In genomic region chr11:59432261-59432660, GRCm38 (mm10) we compare ENCODE assay signal across 33 mouse cellular contexts. TPM values are rescaled to one million over a fixed set of nuclear protein-coding genes. Genes with fewer than 3 reads are reported as not detected.
A peak's percentile ranks its signal among the peaks of the same experiment; 100 is the strongest.
DNase-seq lines count a peak whose midpoint lies in the region; ATAC-seq and TF ChIP-seq lines count a peak whose summit lies in the region.
"Had no signal": no experiment of that assay in that cellular context is flagged by ENCODE, and none has a peak within 500 bp of the region (broad histone marks: within the 10 kb centered on the region; RNA-seq: fewer than 3 reads in every experiment).

No protein-coding gene starts in this region.

- no peaks in the 10 kb centered on the region for H3K4me1 ChIP-seq in kidney, postnatal 0 days (replicated peaks; ENCODE audit: insufficient read depth, low read length)
- no peaks in the 10 kb centered on the region for H3K4me1 ChIP-seq in lung, embryonic 15.5 days
- peaks cover 3% of the 10 kb centered on the region; the same call in 1 of the 2 replicates for H3K4me1 ChIP-seq in limb, embryonic 15.5 days
- H3K4me1 ChIP-seq: embryonic facial prominence, embryonic 13.5 days; forebrain, embryonic 13.5 days; liver, embryonic 15.5 days; midbrain, embryonic 15.5 days; neural tube, embryonic 12.5 days had no signal

- TF ChIP-seq CTCF in kidney, postnatal 0 days (IDR thresholded peaks at IDR 0.05; ENCODE audit: low read depth) = no peak

- H3K4me2 ChIP-seq in kidney, postnatal 0 days (ENCODE audit: low read length) = no peak overlapping the region
- no peak overlapping the region for H3K4me2 ChIP-seq in lung, embryonic 15.5 days
- no peak overlapping the region for H3K4me2 ChIP-seq in limb, embryonic 15.5 days
- H3K4me2 ChIP-seq: embryonic facial prominence, embryonic 13.5 days; forebrain, embryonic 13.5 days; heart, embryonic 11.5 days; hindbrain, embryonic 15.5 days; liver, embryonic 15.5 days; midbrain, embryonic 15.5 days; neural tube, embryonic 12.5 days had no signal

- peak; percentile 48 for DNase-seq in kidney, postnatal 0 days (ENCODE audit: low spot score)
- no peak for DNase-seq in kidney, adult 9 months
- no peak for DNase-seq in lung, postnatal 36 days
- peak; percentile 46 for DNase-seq in NIH3T3 (ENCODE audit: low read depth)
- DNase-seq in left cerebral cortex, adult 9 months (ENCODE audit: low spot score in 2 of 2) = no peak
- no peak for DNase-seq in left cerebral cortex, adult 8-10 months (ENCODE audit: low spot score in 2 of 2)
- DNase-seq: adrenal gland, postnatal 14 days; cerebellum, adult 8-10 months; cerebellum, postnatal 36 days; embryo, embryonic 11 days; gastrocnemius, postnatal 10 days; heart, adult 11 months; kidney, adult 8-10 months; kidney, postnatal 25 days; layer of hippocampus, postnatal 36 days; right cerebral cortex, postnatal 14 days; thymus, adult 18-20 months; thymus, postnatal 36 days had no signal

- ATAC-seq in kidney, postnatal 0 days (replicated peaks; ENCODE audit: low FRiP score, low read depth) = no peak
- ATAC-seq in lung, embryonic 15.5 days (ENCODE audit: borderline replicate concordance, extremely low read depth, low FRiP score, low TSS enrichment) = peak; percentile 27; the same call in 1 of the 2 replicates
- peak; percentile 14; the same call in 1 of the 2 replicates for ATAC-seq in limb, embryonic 15.5 days (ENCODE audit: insufficient number of reproducible peaks, low FRiP score, low TSS enrichment, low read depth)
- ATAC-seq: forebrain, embryonic 13.5 days; midbrain, embryonic 15.5 days had no signal

- H3K27ac ChIP-seq in kidney, postnatal 0 days = peak overlapping the region; percentile 42; the same call in 1 of the 2 replicates
- H3K27ac ChIP-seq in lung, embryonic 15.5 days = peak overlapping the region; percentile 59
- H3K27ac ChIP-seq in limb, embryonic 15.5 days = 0 out of 2 replicates have a peak overlapping the region, but pooled peaks have one; percentile 8
- H3K27ac ChIP-seq: embryonic facial prominence, embryonic 13.5 days; forebrain, embryonic 13.5 days; hindbrain, embryonic 15.5 days; liver, embryonic 15.5 days; midbrain, embryonic 15.5 days; neural tube, embryonic 12.5 days had no signal

- H3K27me3 ChIP-seq in kidney, postnatal 0 days (ENCODE audit: insufficient read depth, low read length) = no peaks in the 10 kb centered on the region
- H3K27me3 ChIP-seq in lung, embryonic 15.5 days = no peaks in the 10 kb centered on the region
- no peaks in the 10 kb centered on the region for H3K27me3 ChIP-seq in limb, embryonic 15.5 days
- H3K27me3 ChIP-seq: embryonic facial prominence, embryonic 13.5 days; forebrain, embryonic 13.5 days; hindbrain, embryonic 15.5 days; liver, embryonic 15.5 days; midbrain, embryonic 15.5 days; neural tube, embryonic 12.5 days had no signal

- H3K9ac ChIP-seq in kidney, postnatal 0 days (ENCODE audit: low read depth, low read length) = no peak overlapping the region
- H3K9ac ChIP-seq in lung, embryonic 15.5 days = no peak overlapping the region
- H3K9ac ChIP-seq in limb, embryonic 15.5 days = no peak overlapping the region
- H3K9ac ChIP-seq: embryonic facial prominence, embryonic 13.5 days; forebrain, embryonic 13.5 days; hindbrain, embryonic 15.5 days; liver, embryonic 15.5 days; midbrain, embryonic 15.5 days; neural tube, embryonic 12.5 days had no signal

- H3K9me3 ChIP-seq in kidney, postnatal 0 days (replicated peaks; ENCODE audit: low read length) = no peaks in the 10 kb centered on the region
- H3K9me3 ChIP-seq in lung, embryonic 15.5 days = 0 out of 2 replicates have a peak, but pooled peaks cover 13% of the 10 kb centered on the region
- H3K9me3 ChIP-seq in limb, embryonic 15.5 days = no peaks in the 10 kb centered on the region; the same call in 1 of the 2 replicates
- H3K9me3 ChIP-seq: hindbrain, embryonic 15.5 days; liver, embryonic 15.5 days; midbrain, embryonic 15.5 days had no signal

- H3K36me3 ChIP-seq in kidney, postnatal 0 days (ENCODE audit: insufficient read depth, low read length) = peaks cover 13% of the 10 kb centered on the region
- peaks cover 23% of the 10 kb centered on the region for H3K36me3 ChIP-seq in lung, embryonic 15.5 days
- H3K36me3 ChIP-seq in limb, embryonic 15.5 days = peaks cover 59% of the 10 kb centered on the region

- WGBS in kidney, postnatal 0 days = 52% methylated on average over 3 of the region's 3 CpGs
- WGBS in lung, embryonic 15.5 days = 22% methylated on average over 3 of the region's 3 CpGs
- 54% methylated on average over 3 of the region's 3 CpGs for WGBS in limb, embryonic 15.5 days

- H3K4me3 ChIP-seq in kidney, postnatal 0 days (replicated peaks; ENCODE audit: low read depth, low read length) = no peak overlapping the region
- H3K4me3 ChIP-seq in lung, embryonic 15.5 days = no peak overlapping the region
- H3K4me3 ChIP-seq in limb, embryonic 15.5 days = no peak overlapping the region
- H3K4me3 ChIP-seq: embryonic facial prominence, embryonic 13.5 days; forebrain, embryonic 13.5 days; hindbrain, embryonic 15.5 days; liver, embryonic 15.5 days; megakaryocyte, embryonic 14.5 days; midbrain, embryonic 15.5 days; neural tube, embryonic 12.5 days had no signal

RNA-seq across cellular contexts. Expression of gene Jmjd4, which starts 17.6 kb away (rescaled TPM):
- 9.2 and 9.4 TPM in 2 replicates for polyA plus RNA-seq in kidney, postnatal 0 days (2015; fragmentation: Nextera tagmentation; extraction: Ambion mirVana)
- polyA plus RNA-seq in lung, embryonic 15.5 days (2015; fragmentation: Nextera tagmentation; extraction: Ambion mirVana) = 10.6 and 11.4 TPM in 2 replicates
- polyA plus RNA-seq in limb, embryonic 15.5 days (2015; fragmentation: Nextera tagmentation; extraction: Ambion mirVana) = 11.2 and 11.7 TPM in 2 replicates
- 10 to 100 TPM; 26.0 to 29.1 (median 26.6) TPM for total RNA-seq in left cerebral cortex, adult 8-10 months (2022)

RNA-seq across cellular contexts. Expression of gene Snap47, which starts 18.7 kb away (rescaled TPM):
- 90.6 and 98.3 TPM in 2 replicates for polyA plus RNA-seq in kidney, postnatal 0 days (2015; fragmentation: Nextera tagmentation; extraction: Ambion mirVana)
- polyA plus RNA-seq in lung, embryonic 15.5 days (2015; fragmentation: Nextera tagmentation; extraction: Ambion mirVana) = 94.3 and 98.9 TPM in 2 replicates
- polyA plus RNA-seq in limb, embryonic 15.5 days (2015; fragmentation: Nextera tagmentation; extraction: Ambion mirVana) = 116 and 118 TPM in 2 replicates
- total RNA-seq in left cerebral cortex, adult 8-10 months (2022) = 100 to 1,000 TPM; 364 to 399 (median 383) TPM

RNA-seq across cellular contexts. Expression of gene Zfp867, which starts 40.0 kb away (rescaled TPM):
- polyA plus RNA-seq in kidney, postnatal 0 days (2015; fragmentation: Nextera tagmentation; extraction: Ambion mirVana) = 7.5 and 7.6 TPM in 2 replicates
- polyA plus RNA-seq in lung, embryonic 15.5 days (2015; fragmentation: Nextera tagmentation; extraction: Ambion mirVana) = 8.1 and 8.2 TPM in 2 replicates
- 9.3 and 9.8 TPM in 2 replicates for polyA plus RNA-seq in limb, embryonic 15.5 days (2015; fragmentation: Nextera tagmentation; extraction: Ambion mirVana)
- total RNA-seq in left cerebral cortex, adult 8-10 months (2022) = 1 to 10 TPM; 3.5 to 5.4 (median 4.3) TPM

RNA-seq across cellular contexts. Expression of gene Prss38, which starts 56.8 kb away (rescaled TPM):
- not detected in 2 replicates for polyA plus RNA-seq in kidney, postnatal 0 days (2015; fragmentation: Nextera tagmentation; extraction: Ambion mirVana)
- polyA plus RNA-seq in lung, embryonic 15.5 days (2015; fragmentation: Nextera tagmentation; extraction: Ambion mirVana) = not detected in 2 replicates
- 0.12 TPM in 1 of 2 replicates, not detected in the other for polyA plus RNA-seq in limb, embryonic 15.5 days (2015; fragmentation: Nextera tagmentation; extraction: Ambion mirVana)
- not detected for total RNA-seq in left cerebral cortex, adult 8-10 months (2022)
- total RNA-seq: adrenal gland, postnatal 14 days; gastrocnemius, postnatal 10 days; hematopoietic stem cell, adult 5-6 weeks; layer of hippocampus, adult 8-10 months; layer of hippocampus, postnatal 36 days; left cerebral cortex, postnatal 25 days had no signal
- polyA plus RNA-seq: embryonic facial prominence, embryonic 13.5 days; forebrain, embryonic 13.5 days; heart, embryonic 11.5 days; heart, postnatal 0 days; hindbrain, embryonic 15.5 days; intestine, embryonic 14.5 days; liver, embryonic 15.5 days; neural tube, embryonic 12.5 days had no signal

Comparison
In these comparisons a context has a peak if more than half of its experiments do, and no peak if none do; other contexts are left out.
1. DNase-seq: peak in kidney, postnatal 0 days (single experiment) and NIH3T3 (single experiment); none in kidney, adult 9 months (single experiment), lung, postnatal 36 days (single experiment), left cerebral cortex, adult 9 months (0 of 2) and left cerebral cortex, adult 8-10 months (0 of 2).
2. H3K27ac ChIP-seq: peak in every context shown above with its lines; median percentile 59 in lung, embryonic 15.5 days; 42 in kidney, postnatal 0 days; 8 in limb, embryonic 15.5 days.